8 mouse cellular contexts compared by ENCODE assay signal in the genomic region with DNA sequence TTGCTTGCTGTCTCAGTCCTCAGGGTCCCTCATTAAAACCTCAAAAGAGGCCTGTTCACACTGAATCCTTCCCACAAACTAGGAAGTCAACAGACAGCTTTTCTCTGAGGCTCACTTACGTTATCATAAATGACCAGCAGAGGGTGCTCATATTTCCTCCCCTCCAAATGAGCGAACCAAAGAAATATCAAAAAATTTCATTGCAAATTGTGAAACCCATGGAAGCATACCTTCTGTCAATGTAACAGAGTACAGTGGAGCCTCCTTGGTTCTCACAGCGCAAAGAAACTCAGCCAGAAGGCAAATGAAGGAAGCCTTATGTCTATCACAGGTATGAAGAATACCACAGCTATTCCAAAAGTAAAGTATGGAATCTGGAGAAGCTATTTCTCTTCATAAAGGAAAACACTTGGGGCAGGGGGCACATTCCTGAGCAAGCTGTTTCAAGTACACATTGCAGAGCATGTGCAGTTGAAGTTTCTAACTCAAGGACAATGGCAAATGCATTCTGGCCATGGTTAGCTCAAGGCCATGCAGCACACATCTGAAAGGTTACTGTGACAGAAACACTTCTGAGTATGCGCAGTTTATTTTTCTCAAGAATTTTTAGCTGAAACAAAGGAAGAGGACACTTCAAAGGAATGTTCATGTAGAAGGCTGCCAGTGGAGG.
DNase-seq lines count a peak whose midpoint lies in the region; ATAC-seq and TF ChIP-seq lines count a peak whose summit lies in the region.

No protein-coding gene starts in this region.

- no peak overlapping the region for H3K9ac ChIP-seq in neural tube, embryonic 15.5 days (replicated peaks)
- H3K9ac ChIP-seq in embryonic facial prominence, embryonic 14.5 days (ENCODE audit: low read depth, low read length): no peak overlapping the region
- H3K9ac ChIP-seq in lung, postnatal 0 days (replicated peaks; ENCODE audit: low read depth): no peak overlapping the region

- H3K4me1 ChIP-seq in neural tube, embryonic 15.5 days: no peaks in the 10 kb centered on the region
- H3K4me1 ChIP-seq in embryonic facial prominence, embryonic 14.5 days (ENCODE audit: control insufficient read depth, insufficient read depth, low read length): peaks cover 11% of the 10 kb centered on the region; the same call in 1 of the 2 replicates
- H3K4me1 ChIP-seq in lung, postnatal 0 days (ENCODE audit: insufficient read depth, low read depth, low read length): no peaks in the 10 kb centered on the region

- H3K27ac ChIP-seq in neural tube, embryonic 15.5 days (replicated peaks): no peak overlapping the region
- H3K27ac ChIP-seq in embryonic facial prominence, embryonic 14.5 days (replicated peaks; ENCODE audit: low read depth, low read length): no peak overlapping the region
- no peak overlapping the region for H3K27ac ChIP-seq in lung, postnatal 0 days (ENCODE audit: low read length)

- no peaks in the 10 kb centered on the region for H3K36me3 ChIP-seq in neural tube, embryonic 15.5 days
- H3K36me3 ChIP-seq in embryonic facial prominence, embryonic 14.5 days (ENCODE audit: control insufficient read depth, insufficient read depth, low read length): no peaks in the 10 kb centered on the region
- H3K36me3 ChIP-seq in lung, postnatal 0 days (ENCODE audit: insufficient read depth, low read length): no peaks in the 10 kb centered on the region

- no peaks in the 10 kb centered on the region for H3K9me3 ChIP-seq in neural tube, embryonic 15.5 days (replicated peaks)
- no peaks in the 10 kb centered on the region for H3K9me3 ChIP-seq in embryonic facial prominence, embryonic 14.5 days (ENCODE audit: control insufficient read depth, low read length)
- H3K9me3 ChIP-seq in lung, postnatal 0 days (ENCODE audit: low read length): no peaks in the 10 kb centered on the region

- peak; percentile 53; the same call in 1 of the 2 replicates for TF ChIP-seq EP300 in lung, postnatal 0 days (IDR thresholded peaks at IDR 0.05)

- no peak overlapping the region for H3K4me2 ChIP-seq in neural tube, embryonic 15.5 days
- H3K4me2 ChIP-seq in embryonic facial prominence, embryonic 14.5 days (ENCODE audit: low read depth, low read length): no peak overlapping the region
- no peak overlapping the region for H3K4me2 ChIP-seq in lung, postnatal 0 days (replicated peaks; ENCODE audit: low read depth, low read length)

- H3K27me3 ChIP-seq in neural tube, embryonic 15.5 days (replicated peaks): no peaks in the 10 kb centered on the region
- H3K27me3 ChIP-seq in embryonic facial prominence, embryonic 14.5 days (replicated peaks; ENCODE audit: control insufficient read depth, insufficient read depth, low read length): no peaks in the 10 kb centered on the region
- H3K27me3 ChIP-seq in lung, postnatal 0 days (replicated peaks; ENCODE audit: insufficient read depth, low read length): no peaks in the 10 kb centered on the region

- ATAC-seq in neural tube, embryonic 15.5 days (ENCODE audit: low FRiP score): no peak
- no peak for ATAC-seq in embryonic facial prominence, embryonic 14.5 days (ENCODE audit: low read depth)
- peak; percentile 16; the same call in 1 of the 2 replicates for ATAC-seq in lung, postnatal 0 days
- ATAC-seq in megakaryocyte, adult 5-6 weeks (ENCODE audit: poor library complexity, severe bottlenecking): no peak

- DNase-seq in gastrocnemius, adult 18-20 months (ENCODE audit: low spot score): peak; percentile 41
- no peak for DNase-seq in gastrocnemius, postnatal 25 days
- DNase-seq in neural tube, embryonic 10.5 days (ENCODE audit: extremely low spot score, low spot score): peak; percentile 18
- DNase-seq in embryonic facial prominence, embryonic 14.5 days (ENCODE audit: low spot score): peak; percentile 63
- peak; percentile 84 for DNase-seq in lung, postnatal 0 days (ENCODE audit: low spot score)
- DNase-seq in ovary, adult 18-20 months (ENCODE audit: low spot score): no peak

- WGBS in neural tube, embryonic 15.5 days: 66% methylated on average over 4 of the region's 4 CpGs
- WGBS in embryonic facial prominence, embryonic 14.5 days: 46% methylated on average over 4 of the region's 4 CpGs
- WGBS in lung, postnatal 0 days: 37% methylated on average over 4 of the region's 4 CpGs

- peak; percentile 78 for TF ChIP-seq CTCF in lung, postnatal 0 days (IDR thresholded peaks at IDR 0.05)

- no peak overlapping the region for H3K4me3 ChIP-seq in neural tube, embryonic 15.5 days (replicated peaks)
- H3K4me3 ChIP-seq in embryonic facial prominence, embryonic 14.5 days (ENCODE audit: low read depth, low read length): no peak overlapping the region
- H3K4me3 ChIP-seq in lung, postnatal 0 days (ENCODE audit: low read depth, low read length): no peak overlapping the region

Comparison
In these comparisons a context has a peak if more than half of its experiments do, and no peak if none do; other contexts are left out.
1. DNase-seq: peak in gastrocnemius, adult 18-20 months (single experiment), neural tube, embryonic 10.5 days (single experiment), embryonic facial prominence, embryonic 14.5 days (single experiment) and lung, postnatal 0 days (single experiment); none in gastrocnemius, postnatal 25 days (single experiment) and ovary, adult 18-20 months (single experiment).